Comparison of ENCODE assay signal across 11 mouse cellular contexts in the genomic region with DNA sequence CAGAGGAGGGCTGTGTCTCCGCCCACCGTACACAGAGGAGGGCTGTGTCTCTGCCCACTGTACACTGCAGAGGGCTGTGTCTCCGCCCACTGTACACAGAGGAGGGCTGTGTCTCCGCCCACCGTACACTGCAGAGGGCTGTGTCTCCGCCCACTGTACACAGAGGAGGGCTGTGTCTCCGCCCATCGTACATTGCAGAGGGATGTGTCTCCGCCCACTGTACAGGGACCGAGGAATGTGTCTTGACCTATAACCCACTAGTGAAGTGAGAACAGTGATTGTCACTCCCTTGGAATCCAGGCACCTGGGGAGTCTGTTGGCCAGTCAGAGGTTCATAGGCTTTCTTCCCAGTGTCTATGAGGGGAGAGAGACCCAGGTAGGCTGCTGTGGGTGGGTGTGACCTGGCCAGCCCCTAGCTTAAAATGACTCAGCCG. TPM values are rescaled to one million over a fixed set of nuclear protein-coding genes. Genes with fewer than 3 reads are reported as not detected.
A peak's percentile ranks its signal among the peaks of the same experiment; 100 is the strongest.
DNase-seq lines count a peak whose midpoint lies in the region; ATAC-seq and TF ChIP-seq lines count a peak whose summit lies in the region.
"Had no signal": no experiment of that assay in that cellular context is flagged by ENCODE, and none has a peak within 500 bp of the region (broad histone marks: within the 10 kb centered on the region; RNA-seq: fewer than 3 reads in every experiment).

No protein-coding gene starts in this region.

- no peak for TF ChIP-seq CTCF in gastrocnemius, adult 2 months (IDR thresholded peaks at IDR 0.05)

- H3K27ac ChIP-seq in gastrocnemius, adult 2 months = peak overlapping the region; percentile 92
- no peak overlapping the region for H3K27ac ChIP-seq in liver, embryonic 11.5 days (ENCODE audit: low read depth, low read length)
- H3K27ac ChIP-seq: layer of hippocampus, adult 2 months; neural tube, embryonic 13.5 days had no signal

- H3K9me3 ChIP-seq in liver, embryonic 11.5 days (ENCODE audit: control insufficient read depth, low read length) = no peaks in the 10 kb centered on the region
- H3K9me3 ChIP-seq: neural tube, embryonic 13.5 days had no signal

- H3K4me2 ChIP-seq in liver, embryonic 11.5 days = peak overlapping the region; percentile 15
- H3K4me2 ChIP-seq: neural tube, embryonic 13.5 days had no signal

- peak; percentile 77 for ATAC-seq in liver, embryonic 11.5 days (replicated peaks; ENCODE audit: low FRiP score)

- no peak overlapping the region for H3K9ac ChIP-seq in liver, embryonic 11.5 days (ENCODE audit: low read depth, low read length)
- H3K9ac ChIP-seq: neural tube, embryonic 13.5 days had no signal

- no peaks in the 10 kb centered on the region for H3K36me3 ChIP-seq in liver, embryonic 11.5 days (ENCODE audit: control insufficient read depth, insufficient read depth, low read length)
- H3K36me3 ChIP-seq: neural tube, embryonic 13.5 days had no signal

- no peak for DNase-seq in gastrocnemius, adult 2 months
- DNase-seq in gastrocnemius, postnatal 14 days = no peak
- peak; percentile 25 to 63 for DNase-seq in thymus, postnatal 36 days
- no peak for DNase-seq in thymus, postnatal 10 days (ENCODE audit: low spot score in 2 of 2)
- DNase-seq in liver, embryonic 11.5 days (ENCODE audit: low spot score) = no peak
- no peak for DNase-seq in cerebellum, adult 11 months
- DNase-seq in right cerebral cortex, postnatal 36 days (ENCODE audit: low spot score in 2 of 2) = no peak
- no peak for DNase-seq in MN1 (ENCODE audit: low spot score)
- DNase-seq: lung, postnatal 14 days had no signal

- intact Hi-C loops in gastrocnemius, adult 2 months (cut with DNase I) = no loop called here
- intact Hi-C loops in gastrocnemius, postnatal 14 days (cut with DNase I; ENCODE audit: low total_unique reads) = no loop called here

- H3K4me3 ChIP-seq in gastrocnemius, adult 2 months = no peak overlapping the region
- H3K4me3 ChIP-seq in liver, embryonic 11.5 days (ENCODE audit: low read depth, low read length) = no peak overlapping the region
- H3K4me3 ChIP-seq: layer of hippocampus, adult 2 months; neural tube, embryonic 13.5 days had no signal

- H3K4me1 ChIP-seq in liver, embryonic 11.5 days (replicated peaks; ENCODE audit: control insufficient read depth, insufficient read depth, low read length) = peaks cover 40% of the 10 kb centered on the region
- H3K4me1 ChIP-seq: neural tube, embryonic 13.5 days had no signal

- 39% methylated on average over 11 of the region's 11 CpGs for WGBS in liver, embryonic 11.5 days

- no peaks in the 10 kb centered on the region; the same call in 1 of the 2 replicates for H3K27me3 ChIP-seq in liver, embryonic 11.5 days (replicated peaks; ENCODE audit: control insufficient read depth, insufficient read depth, low read length)
- H3K27me3 ChIP-seq: neural tube, embryonic 13.5 days had no signal

RNA-seq across cellular contexts. Expression of a gene that starts 36.6 kb away (rescaled TPM):
- 100 to 1,000 TPM; 181 to 246 TPM for total RNA-seq in gastrocnemius, adult 2 months (2021)
- 100 to 1,000 TPM; 132 to 175 TPM for total RNA-seq in gastrocnemius, postnatal 14 days (2021)
- polyA plus RNA-seq in liver, embryonic 11.5 days (2014; fragmentation: Nextera tagmentation; extraction: Ambion mirVana) = 209 and 222 TPM in 2 replicates

RNA-seq across cellular contexts. Expression of a gene that starts 57.0 kb away (rescaled TPM):
- 10 to 100 TPM; 12.4 to 14.4 TPM for total RNA-seq in gastrocnemius, adult 2 months (2021)
- total RNA-seq in gastrocnemius, postnatal 14 days (2021) = 10 to 100 TPM; 20.0 to 23.6 TPM
- 172 and 181 TPM in 2 replicates for polyA plus RNA-seq in liver, embryonic 11.5 days (2014; fragmentation: Nextera tagmentation; extraction: Ambion mirVana)

Comparison
In these comparisons a context has a peak if more than half of its experiments do, and no peak if none do; other contexts are left out.
1. DNase-seq: peak in thymus, postnatal 36 days (2 of 2); none in gastrocnemius, adult 2 months (single experiment), gastrocnemius, postnatal 14 days (single experiment), thymus, postnatal 10 days (0 of 2), liver, embryonic 11.5 days (single experiment), cerebellum, adult 11 months (single experiment), right cerebral cortex, postnatal 36 days (0 of 2) and MN1 (single experiment).